Mouse (Mus musculus) embryonic facial prominence, embryonic 14.5 days (tissue): ENCODE results near the gene Knop1. TPM values are rescaled to one million over a fixed set of nuclear protein-coding genes. Genes with fewer than 3 reads are reported as not detected.

ENCODE experiments used
- ATAC-seq: fragments of 200-750 bp; cut with Nextera tagmentation; 2 replicates; pipeline ENCODE4 v1.8.0; 2017; ENCODE audit warnings: low read depth, moderate number of reproducible peaks, moderate TSS enrichment
- DNase-seq: peaks from one replicate; pipeline ENCODE4 v3.0.0-alpha.2; 2015; ENCODE audit warnings: low spot score
- H3K27ac ChIP-seq: fragments of 300-500 bp; sonication (generic); replicated peaks from 2 replicates; pipeline ENCODE4 v1.5.1; 2014; ENCODE audit warnings: low read depth, mild to moderate bottlenecking, low read length, moderate library complexity
- H3K27me3 ChIP-seq: fragments of 300-500 bp; sonication (generic); replicated peaks from 2 replicates; pipeline ENCODE4 v1.6.1; 2014; ENCODE audit warnings: low read length; ENCODE audit not compliant: control insufficient read depth, insufficient read depth
- H3K36me3 ChIP-seq: fragments of 300-500 bp; sonication (generic); 2 replicates; pipeline ENCODE4 v1.6.1; 2014; ENCODE audit warnings: low read length, mixed read lengths; ENCODE audit not compliant: control insufficient read depth, insufficient read depth
- H3K4me1 ChIP-seq: fragments of 300-500 bp; sonication (generic); 2 replicates; pipeline ENCODE4 v1.6.1; 2014; ENCODE audit warnings: antibody characterized with exemption, low read length; ENCODE audit not compliant: control insufficient read depth, insufficient read depth
- H3K4me2 ChIP-seq: fragments of 300-500 bp; sonication (generic); 2 replicates; pipeline ENCODE4 v1.6.1; 2014; ENCODE audit warnings: low read depth, mild to moderate bottlenecking, low read length, moderate library complexity, mixed read lengths
- H3K4me3 ChIP-seq: fragments of 300-500 bp; sonication (generic); 2 replicates; pipeline ENCODE4 v1.5.1; 2014; ENCODE audit warnings: low read depth, mild to moderate bottlenecking, low read length
- H3K9ac ChIP-seq: fragments of 300-500 bp; sonication (generic); 2 replicates; pipeline ENCODE4 v1.6.1; 2014; ENCODE audit warnings: low read depth, mild to moderate bottlenecking, low read length, moderate library complexity, mixed read lengths
- H3K9me3 ChIP-seq: fragments of 300-500 bp; sonication (generic); 2 replicates; pipeline ENCODE4 v1.6.1; 2016; ENCODE audit warnings: low read length; ENCODE audit not compliant: control insufficient read depth
- WGBS: fragments of 180-500 bp; shearing (Covaris S2); extraction: QIAGEN DNeasy Blood & Tissue Kit; methylation state at CpG from one replicate; pipeline ENCODE4 v1.1.7; 2014; 5-methylcytosine and 5-hydroxymethylcytosine counted together
- polyA plus RNA-seq: library from polyadenylated mRNA; unstranded; fragments of >200 nt; fragmentation: Nextera tagmentation; extraction: Ambion mirVana; gene quantifications from 2 replicates; pipeline ENCODE4 v1.2.1, GENCODE M21; 2014

The Knop1 gene
- polyA plus RNA-seq, 1 experiment from 2014 or later, result 74.2 TPM

- 24% methylated on average over 6 of the region's 6 CpGs for WGBS
- no peak for DNase-seq
- Histone ChIP-seq H3K27me3 (no peaks in the 10 kb centered on the region), H3K4me2 (no peak overlapping the region), H3K9ac (no peak overlapping the region), H3K27ac (peak overlapping the region; percentile 15; the same call in 1 of the 2 replicates), H3K4me1 (peaks cover 8% of the 10 kb centered on the region; the same call in 1 of the 2 replicates), H3K4me3 (no peak overlapping the region), H3K36me3 (no peaks in the 10 kb centered on the region), H3K9me3 (no peaks in the 10 kb centered on the region)
- no peak for ATAC-seq
Measured at GRCm38 (mm10) chr7:118887303-118888055, 31.4 kb upstream of the Knop1 start.

DNA sequence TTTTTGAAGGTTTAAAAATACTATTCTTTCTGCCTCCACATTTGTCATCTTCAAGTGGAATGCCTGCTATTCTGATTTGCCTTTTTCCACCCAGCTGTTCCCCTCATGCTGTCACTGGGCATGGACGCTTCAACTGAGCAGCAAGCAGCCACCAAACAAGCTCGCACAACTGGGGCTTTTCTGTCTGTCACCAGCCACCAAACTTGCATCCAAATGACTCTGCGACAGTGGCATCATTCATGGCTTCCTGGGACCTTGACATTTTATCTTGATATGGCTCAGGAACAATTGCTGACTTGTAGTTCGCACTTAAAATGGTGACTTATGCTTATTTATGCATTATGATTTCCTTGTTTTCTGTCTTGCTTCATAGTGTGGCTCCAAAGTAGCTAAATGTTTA is 28.9 kb upstream of the Knop1 start:
- DNase-seq, result peak; percentile 39

DNA sequence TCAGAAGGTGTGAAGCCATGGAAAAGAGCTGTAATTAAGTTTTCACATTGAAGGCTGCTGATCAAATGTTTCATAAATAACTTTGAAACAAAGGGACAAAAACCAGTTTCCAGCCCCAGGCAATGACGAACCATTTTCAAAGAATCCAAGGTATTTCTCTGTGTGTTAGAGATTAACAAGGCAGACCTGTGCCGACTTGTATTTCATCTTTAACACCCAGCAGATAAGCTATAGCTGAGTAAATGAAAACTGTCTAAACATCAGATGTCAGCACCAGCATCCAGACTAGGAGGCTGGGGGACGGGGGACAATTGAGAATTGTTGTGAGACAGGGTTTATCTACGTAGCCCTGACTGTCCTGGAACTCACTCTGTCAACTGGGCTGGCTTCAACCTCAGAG is 27.9 kb upstream of the Knop1 start:
- ATAC-seq (peak; percentile 53; the same call in 1 of the 2 replicates), DNase-seq (peak; percentile 69)
- Histone ChIP-seq H3K4me2 (no peak overlapping the region), H3K27me3 (no peaks in the 10 kb centered on the region), H3K4me3 (no peak overlapping the region), H3K4me1 (peaks cover 7% of the 10 kb centered on the region; the same call in 1 of the 2 replicates), H3K27ac (no peak overlapping the region), H3K36me3 (no peaks in the 10 kb centered on the region), H3K9me3 (no peaks in the 10 kb centered on the region), H3K9ac (no peak overlapping the region)
- 66% methylated on average over 4 of the region's 4 CpGs for WGBS

More for the DNA sequence above, 28.9 kb upstream of the Knop1 start:
- Histone ChIP-seq H3K4me2 (no peak overlapping the region), H3K9ac (no peak overlapping the region), H3K27me3 (no peaks in the 10 kb centered on the region), H3K36me3 (no peaks in the 10 kb centered on the region), H3K4me3 (no peak overlapping the region), H3K9me3 (no peaks in the 10 kb centered on the region), H3K27ac (no peak overlapping the region), H3K4me1 (peaks cover 12% of the 10 kb centered on the region; the same call in 1 of the 2 replicates)
- no peak for ATAC-seq
- 70% methylated on average over 4 of the region's 4 CpGs for WGBS

GRCm38 (mm10) chr7:118879466-118880029 is 23.5 kb upstream of the Knop1 start:
- WGBS, result 83% methylated on average over 2 of the region's 3 CpGs

DNA sequence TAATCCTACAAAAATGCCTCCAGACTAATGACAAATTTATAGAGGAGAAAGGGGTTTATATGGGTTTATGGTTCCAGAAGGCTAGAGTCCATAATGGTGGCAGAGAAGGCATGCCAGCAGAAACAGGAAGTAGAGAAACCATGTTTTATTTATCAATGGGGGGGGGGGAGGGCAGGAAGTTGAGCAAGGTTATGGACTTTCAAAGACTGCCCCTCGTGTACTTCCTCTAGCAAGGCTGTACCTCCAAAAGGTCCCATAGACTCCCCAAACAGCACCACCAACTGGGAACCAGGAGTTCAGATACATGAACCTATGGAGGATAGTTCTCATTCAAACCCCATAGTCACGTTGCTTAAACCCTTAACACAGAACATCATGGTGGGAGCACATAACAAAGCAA is 9.3 kb upstream of the Knop1 start:
- DNase-seq (no peak), ATAC-seq (no peak)
- 65% methylated on average over 2 of the region's 2 CpGs for WGBS
- H3K36me3 ChIP-seq, result no peaks in the 10 kb centered on the region
- no peak overlapping the region for H3K27ac ChIP-seq
- no peak overlapping the region for H3K4me2 ChIP-seq
- H3K27me3 ChIP-seq, result no peaks in the 10 kb centered on the region
- no peaks in the 10 kb centered on the region for H3K9me3 ChIP-seq
- no peak overlapping the region for H3K9ac ChIP-seq
- H3K4me1 ChIP-seq, result no peaks in the 10 kb centered on the region
- no peak overlapping the region for H3K4me3 ChIP-seq

More at GRCm38 (mm10) chr7:118879466-118880029, 23.5 kb upstream of the Knop1 start:
- H3K27ac ChIP-seq, result no peak overlapping the region
- DNase-seq, result no peak
- no peaks in the 10 kb centered on the region for H3K9me3 ChIP-seq
- H3K27me3 ChIP-seq, result no peaks in the 10 kb centered on the region
- H3K9ac ChIP-seq, result no peak overlapping the region
- H3K36me3 ChIP-seq, result no peaks in the 10 kb centered on the region
- H3K4me1 ChIP-seq, result peaks cover 6% of the 10 kb centered on the region; the same call in 1 of the 2 replicates
- H3K4me2 ChIP-seq, result no peak overlapping the region; the same call in 1 of the 2 replicates
- no peak overlapping the region for H3K4me3 ChIP-seq
- ATAC-seq, result no peak

DNA sequence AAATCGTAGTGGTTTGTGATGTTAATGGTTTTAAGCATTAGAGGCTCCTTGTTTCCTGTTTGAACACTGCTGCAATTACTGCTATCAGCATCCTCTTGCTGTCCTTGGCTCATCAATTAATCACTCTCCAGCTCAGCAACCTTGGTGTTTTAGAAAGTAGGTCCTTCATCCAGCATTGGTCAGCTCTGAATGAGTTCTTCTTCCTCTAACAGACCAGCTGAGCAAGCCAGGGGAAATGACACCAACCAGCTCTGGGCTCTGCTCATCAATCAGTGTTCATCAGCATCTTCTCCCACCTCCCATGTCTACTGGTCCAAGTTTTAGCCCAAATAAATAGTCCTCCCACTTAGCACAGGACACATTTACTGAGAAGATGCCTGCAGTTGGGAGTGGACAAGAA is 2.6 kb upstream of the Knop1 start:
- no peak for ATAC-seq

DNA sequence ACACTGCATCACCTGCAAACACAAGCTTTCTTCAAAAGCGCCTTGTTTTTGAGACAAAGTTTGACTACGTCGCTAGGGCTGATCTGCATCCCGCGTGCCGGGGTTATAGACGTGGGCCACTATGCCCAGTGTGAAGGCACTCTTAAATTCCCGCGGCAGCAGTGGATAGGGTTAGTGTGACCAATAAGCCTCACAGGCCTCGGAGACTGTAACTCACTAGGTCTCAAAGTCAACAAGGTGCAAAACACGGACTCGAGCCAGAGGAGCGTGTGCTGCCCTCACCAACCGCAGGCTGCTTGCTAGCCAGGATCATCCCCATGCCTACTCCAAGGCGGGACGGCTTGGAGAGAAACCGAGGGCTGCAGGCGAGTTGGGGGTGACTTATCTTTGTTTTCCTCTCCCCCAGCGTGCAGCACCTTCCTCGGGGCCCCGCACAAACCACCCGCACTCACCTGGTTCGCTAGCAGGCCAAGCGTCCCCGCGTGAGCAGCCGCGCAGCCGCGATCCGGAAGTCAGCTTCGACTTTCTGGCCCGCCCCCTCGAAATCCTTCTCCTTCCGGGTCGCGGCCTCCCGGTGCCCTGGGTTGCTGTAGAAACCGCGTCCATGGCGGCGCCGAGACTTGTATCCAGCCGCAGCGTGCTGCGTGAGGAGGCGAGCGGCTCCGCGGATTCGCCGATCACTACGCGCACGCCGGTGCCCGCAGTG is 730 bp downstream of the Knop1 start, which contains the start of gene Iqck:
Iqck (plus strand) TSS at position 582 of the 706 bp plus-strand sequence.
- Histone ChIP-seq H3K27me3 (no peaks in the 10 kb centered on the region), H3K36me3 (peaks cover 28% of the 10 kb centered on the region), H3K4me1 (peaks cover 14% of the 10 kb centered on the region), H3K9ac (peak within 1 kb of the TSS; percentile 75), H3K27ac (peak within 1 kb of the TSS; percentile 65), H3K4me3 (peak within 1 kb of the TSS; percentile 88), H3K4me2 (peak within 1 kb of the TSS; percentile 76), H3K9me3 (no peaks in the 10 kb centered on the region)
- WGBS, result under 1% methylated on average over 46 of the region's 57 CpGs
- peak; percentile 96 for DNase-seq
- ATAC-seq, result peak; percentile 98

More for the DNA sequence above, 2.6 kb upstream of the Knop1 start:
- Histone ChIP-seq H3K27ac (no peak overlapping the region), H3K4me1 (peaks cover 14% of the 10 kb centered on the region), H3K4me2 (no peak overlapping the region), H3K27me3 (no peaks in the 10 kb centered on the region), H3K4me3 (no peak overlapping the region), H3K9me3 (no peaks in the 10 kb centered on the region), H3K36me3 (no peaks in the 10 kb centered on the region), H3K9ac (no peak overlapping the region)
- WGBS, result 78% methylated on average over 1 of the region's 1 CpGs
- DNase-seq, result no peak

DNA sequence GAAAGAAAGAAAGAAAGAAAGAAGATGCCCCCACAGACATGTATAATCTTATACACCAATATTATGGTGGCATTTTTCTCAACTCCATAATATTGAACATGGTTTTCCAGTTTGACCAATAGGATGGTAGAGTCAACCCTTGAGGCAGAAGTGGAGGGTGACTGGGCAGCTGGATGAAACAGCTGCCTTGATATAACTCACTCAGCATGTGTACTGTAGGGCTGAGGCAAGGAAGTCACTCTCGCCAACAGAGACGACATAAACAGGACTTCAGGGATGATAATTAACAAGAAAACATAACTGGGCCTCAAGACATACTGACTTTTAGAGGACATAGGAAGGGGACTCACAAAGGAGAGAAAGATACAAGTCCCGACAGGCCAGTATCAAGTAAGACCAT is 1.4 kb downstream of the Knop1 start:
- DNase-seq, result no peak
- no peak for ATAC-seq
- Histone ChIP-seq H3K9me3 (no peaks in the 10 kb centered on the region), H3K4me1 (peaks cover 14% of the 10 kb centered on the region), H3K36me3 (peaks cover 33% of the 10 kb centered on the region), H3K27me3 (no peaks in the 10 kb centered on the region), H3K4me2 (peak overlapping the region; percentile 76), H3K9ac (peak overlapping the region; percentile 75), H3K4me3 (peak overlapping the region; percentile 88), H3K27ac (no peak overlapping the region)
- 8% methylated on average over 3 of the region's 3 CpGs for WGBS
